Comparison of ENCODE assay signal across 8 mouse cellular contexts in the genomic region with DNA sequence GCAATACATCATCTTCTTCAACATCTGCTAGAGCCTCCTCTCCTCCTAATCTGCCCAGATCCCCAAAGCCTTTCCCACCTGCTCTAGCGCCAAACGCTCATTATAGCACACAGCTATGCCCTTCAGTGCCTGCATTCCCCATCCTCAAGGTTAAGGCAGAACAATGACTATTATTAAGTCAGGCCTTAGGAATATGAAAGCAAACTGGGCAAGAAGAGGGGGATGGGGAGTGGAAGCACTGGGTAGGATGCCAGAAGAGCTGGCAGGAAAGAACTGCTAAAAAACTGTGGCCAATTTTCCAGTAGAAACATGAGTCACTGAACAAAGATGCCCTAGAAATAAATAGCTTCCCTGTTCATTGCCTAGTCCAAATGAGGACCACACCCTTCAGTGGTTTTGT.
DNase-seq lines count a peak whose midpoint lies in the region; ATAC-seq and TF ChIP-seq lines count a peak whose summit lies in the region.

No protein-coding gene starts in this region.

- no peak overlapping the region for H3K4me3 ChIP-seq in forebrain, embryonic 15.5 days
- no peak overlapping the region for H3K4me3 ChIP-seq in forebrain, embryonic 10.5 days
- no peak overlapping the region for H3K4me3 ChIP-seq in lung, postnatal 0 days (ENCODE audit: low read depth, low read length)
- no peak overlapping the region for H3K4me3 ChIP-seq in heart, embryonic 16.5 days (ENCODE audit: low read length)
- H3K4me3 ChIP-seq in midbrain, embryonic 13.5 days (replicated peaks), result no peak overlapping the region
- no peak overlapping the region for H3K4me3 ChIP-seq in intestine, embryonic 15.5 days (replicated peaks)

- ATAC-seq in forebrain, embryonic 15.5 days (replicated peaks), result 0 out of 2 replicates have a peak, but pooled peaks have one; percentile 38
- no peak for ATAC-seq in lung, postnatal 0 days
- peak; percentile 69 for ATAC-seq in heart, embryonic 16.5 days (replicated peaks; ENCODE audit: extremely low read depth, insufficient read depth, low FRiP score)
- no peak for ATAC-seq in midbrain, embryonic 13.5 days
- no peak for ATAC-seq in intestine, embryonic 15.5 days

- no peak for TF ChIP-seq CTCF in lung, postnatal 0 days (IDR thresholded peaks at IDR 0.05)

- 0 out of 2 replicates have a peak, but pooled peaks cover 5% of the 10 kb centered on the region for H3K4me1 ChIP-seq in forebrain, embryonic 15.5 days
- peaks cover 9% of the 10 kb centered on the region; the same call in 1 of the 2 replicates for H3K4me1 ChIP-seq in forebrain, embryonic 10.5 days
- no peaks in the 10 kb centered on the region for H3K4me1 ChIP-seq in lung, postnatal 0 days (ENCODE audit: insufficient read depth, low read depth, low read length)
- H3K4me1 ChIP-seq in heart, embryonic 16.5 days (ENCODE audit: control insufficient read depth, insufficient read depth, low read length), result 0 out of 2 replicates have a peak, but pooled peaks cover 6% of the 10 kb centered on the region
- no peaks in the 10 kb centered on the region for H3K4me1 ChIP-seq in midbrain, embryonic 13.5 days (replicated peaks)
- no peaks in the 10 kb centered on the region for H3K4me1 ChIP-seq in intestine, embryonic 15.5 days (replicated peaks)

- no peak for TF ChIP-seq EP300 in lung, postnatal 0 days (IDR thresholded peaks at IDR 0.05)

- H3K27ac ChIP-seq in forebrain, embryonic 15.5 days (replicated peaks), result no peak overlapping the region
- no peak overlapping the region for H3K27ac ChIP-seq in forebrain, embryonic 10.5 days
- H3K27ac ChIP-seq in lung, postnatal 0 days (ENCODE audit: low read length), result no peak overlapping the region
- H3K27ac ChIP-seq in heart, embryonic 16.5 days (ENCODE audit: low read length), result peak overlapping the region; percentile 55
- H3K27ac ChIP-seq in midbrain, embryonic 13.5 days, result no peak overlapping the region
- H3K27ac ChIP-seq in intestine, embryonic 15.5 days, result no peak overlapping the region

- DNase-seq in forebrain, embryonic 10.5 days (ENCODE audit: extremely low spot score, low spot score), result no peak
- peak; percentile 15 for DNase-seq in lung, postnatal 0 days (ENCODE audit: low spot score)
- DNase-seq in lung, postnatal 25 days (ENCODE audit: low spot score), result no peak
- DNase-seq in right cerebral cortex, postnatal 25 days, result peak; percentile 26

- H3K9ac ChIP-seq in forebrain, embryonic 15.5 days (replicated peaks), result no peak overlapping the region
- no peak overlapping the region for H3K9ac ChIP-seq in lung, postnatal 0 days (replicated peaks; ENCODE audit: low read depth)
- H3K9ac ChIP-seq in heart, embryonic 16.5 days (ENCODE audit: low read length), result no peak overlapping the region
- H3K9ac ChIP-seq in midbrain, embryonic 13.5 days (replicated peaks), result no peak overlapping the region
- no peak overlapping the region for H3K9ac ChIP-seq in intestine, embryonic 15.5 days

- 60% methylated on average over 2 of the region's 2 CpGs for WGBS in forebrain, embryonic 15.5 days
- WGBS in forebrain, embryonic 10.5 days, result 72% methylated on average over 2 of the region's 2 CpGs
- 80% methylated on average over 2 of the region's 2 CpGs for WGBS in lung, postnatal 0 days
- 44% methylated on average over 2 of the region's 2 CpGs for WGBS in heart, embryonic 16.5 days
- WGBS in midbrain, embryonic 13.5 days, result 68% methylated on average over 2 of the region's 2 CpGs
- WGBS in intestine, embryonic 15.5 days, result 73% methylated on average over 2 of the region's 2 CpGs

- H3K9me3 ChIP-seq in forebrain, embryonic 15.5 days, result no peaks in the 10 kb centered on the region
- H3K9me3 ChIP-seq in forebrain, embryonic 10.5 days, result no peaks in the 10 kb centered on the region
- H3K9me3 ChIP-seq in lung, postnatal 0 days (ENCODE audit: low read length), result no peaks in the 10 kb centered on the region
- H3K9me3 ChIP-seq in heart, embryonic 16.5 days (replicated peaks; ENCODE audit: control insufficient read depth, low read length), result no peaks in the 10 kb centered on the region
- H3K9me3 ChIP-seq in midbrain, embryonic 13.5 days, result no peaks in the 10 kb centered on the region
- H3K9me3 ChIP-seq in intestine, embryonic 15.5 days, result no peaks in the 10 kb centered on the region

- no peak overlapping the region for H3K4me2 ChIP-seq in forebrain, embryonic 15.5 days (replicated peaks)
- H3K4me2 ChIP-seq in lung, postnatal 0 days (replicated peaks; ENCODE audit: low read depth, low read length), result no peak overlapping the region
- 0 out of 2 replicates have a peak overlapping the region, but pooled peaks have one; percentile 12 for H3K4me2 ChIP-seq in heart, embryonic 16.5 days (ENCODE audit: low read depth, low read length)
- no peak overlapping the region for H3K4me2 ChIP-seq in midbrain, embryonic 13.5 days (replicated peaks)
- no peak overlapping the region for H3K4me2 ChIP-seq in intestine, embryonic 15.5 days (replicated peaks)

- no peaks in the 10 kb centered on the region for H3K36me3 ChIP-seq in forebrain, embryonic 15.5 days
- no peaks in the 10 kb centered on the region for H3K36me3 ChIP-seq in forebrain, embryonic 10.5 days (replicated peaks)
- no peaks in the 10 kb centered on the region for H3K36me3 ChIP-seq in lung, postnatal 0 days (ENCODE audit: insufficient read depth, low read length)
- H3K36me3 ChIP-seq in heart, embryonic 16.5 days (ENCODE audit: control insufficient read depth, insufficient read depth), result no peaks in the 10 kb centered on the region
- no peaks in the 10 kb centered on the region for H3K36me3 ChIP-seq in midbrain, embryonic 13.5 days
- no peaks in the 10 kb centered on the region for H3K36me3 ChIP-seq in intestine, embryonic 15.5 days

- H3K27me3 ChIP-seq in forebrain, embryonic 15.5 days, result no peaks in the 10 kb centered on the region
- no peaks in the 10 kb centered on the region for H3K27me3 ChIP-seq in forebrain, embryonic 10.5 days (ENCODE audit: poor library complexity, severe bottlenecking)
- no peaks in the 10 kb centered on the region for H3K27me3 ChIP-seq in lung, postnatal 0 days (replicated peaks; ENCODE audit: insufficient read depth, low read length)
- no peaks in the 10 kb centered on the region for H3K27me3 ChIP-seq in heart, embryonic 16.5 days (ENCODE audit: control insufficient read depth, insufficient read depth, low read length)
- no peaks in the 10 kb centered on the region for H3K27me3 ChIP-seq in midbrain, embryonic 13.5 days
- no peaks in the 10 kb centered on the region for H3K27me3 ChIP-seq in intestine, embryonic 15.5 days (replicated peaks)

Comparison
In these comparisons a context has a peak if more than half of its experiments do, and no peak if none do; other contexts are left out.
1. DNase-seq: peak in lung, postnatal 0 days (single experiment) and right cerebral cortex, postnatal 25 days (single experiment); none in forebrain, embryonic 10.5 days (single experiment) and lung, postnatal 25 days (single experiment).
2. ATAC-seq: peak in forebrain, embryonic 15.5 days (single experiment) and heart, embryonic 16.5 days (single experiment); none in lung, postnatal 0 days (single experiment), midbrain, embryonic 13.5 days (single experiment) and intestine, embryonic 15.5 days (single experiment).